Mouse (Mus musculus) thymus, postnatal 0 days (tissue): ENCODE measurements around the gene Sav1. TPM values are rescaled to one million over a fixed set of nuclear protein-coding genes. Genes with fewer than 3 reads are reported as not detected.

ENCODE experiments used
- DNase-seq: peaks from one replicate; pipeline ENCODE4 v3.0.0-alpha.2; 2015; ENCODE audit warnings: low spot score
- polyA plus RNA-seq: library from polyadenylated mRNA; unstranded; fragments of >200 nt; fragmentation: Nextera tagmentation; extraction: Ambion mirVana; gene quantifications from 2 replicates; pipeline ENCODE4 v1.2.1, GENCODE M21; 2015

Gene Sav1
- polyA plus RNA-seq: 5.1 and 5.5 TPM in 2 replicates

GRCm38 (mm10) chr12:69986786-69987497 is at the start of gene Sav1:
Gene Sav1 (minus strand): TSS chr12:69987002.
- peak; percentile 50 for DNase-seq

- DNase-seq: no peak
Observed at GRCm38 (mm10) chr12:70026233-70026632, 39.4 kb upstream of the Sav1 start.

DNA sequence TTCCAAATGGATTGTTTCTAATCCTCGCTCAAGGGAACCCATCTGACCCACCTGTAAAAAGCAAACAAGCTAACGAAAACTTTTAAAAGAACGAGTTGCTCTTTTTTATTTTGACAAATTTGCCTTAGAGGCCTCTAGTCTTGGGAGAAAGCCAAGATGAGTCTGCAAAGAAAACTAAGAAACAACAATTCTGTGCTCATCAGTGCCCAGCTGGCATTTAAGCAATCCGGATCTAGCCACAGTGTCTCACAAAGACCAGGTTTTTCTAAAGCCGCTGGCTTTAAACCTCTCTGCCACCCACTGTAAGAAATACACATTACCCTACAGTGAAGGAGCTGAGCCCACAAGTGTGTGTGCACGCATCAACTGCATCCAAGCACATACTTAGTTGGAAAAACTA is 38.6 kb upstream of the Sav1 start:
- DNase-seq: no peak

GRCm38 (mm10) chr12:70023580-70023979 is 36.8 kb upstream of the Sav1 start:
- no peak for DNase-seq

DNA sequence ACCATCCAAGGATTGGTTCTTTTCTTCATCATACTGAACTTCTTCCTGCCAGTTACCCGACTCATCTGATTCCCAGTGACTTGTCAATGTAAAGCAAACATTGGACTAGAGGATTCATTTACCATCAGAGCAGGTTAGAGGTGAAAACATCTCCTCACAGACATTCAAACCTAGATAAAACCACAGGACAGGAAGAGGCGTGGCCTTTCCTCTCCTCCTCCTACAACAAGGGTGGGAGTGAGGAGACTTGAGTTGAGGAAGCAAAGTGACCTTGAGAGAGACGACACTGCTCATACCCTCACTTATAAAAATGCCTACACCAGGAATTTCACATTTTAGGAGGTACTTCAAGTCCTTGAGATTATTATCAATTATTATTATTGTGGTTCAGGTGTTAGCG is 31.4 kb upstream of the Sav1 start:
- DNase-seq: peak; percentile 54

DNA sequence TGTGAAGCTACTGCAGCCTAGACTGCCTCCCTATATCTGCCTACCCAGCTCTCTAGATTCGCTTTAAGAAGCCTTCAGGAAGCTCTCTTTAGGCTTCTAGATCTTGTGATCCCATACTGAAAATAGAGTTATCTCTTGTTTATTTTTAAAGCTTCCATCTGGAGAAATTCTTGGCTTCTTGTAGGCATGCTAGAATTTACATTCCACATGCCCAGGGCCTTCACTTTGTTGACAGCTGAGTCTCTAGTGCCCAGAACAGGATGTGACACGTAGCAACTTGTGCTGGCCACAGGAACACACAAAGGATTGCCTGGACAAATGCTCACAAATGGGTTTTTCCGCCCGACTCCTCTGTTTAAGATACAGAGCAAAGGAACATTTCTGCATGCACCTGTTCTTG is 29.1 kb upstream of the Sav1 start:
- no peak for DNase-seq

DNA sequence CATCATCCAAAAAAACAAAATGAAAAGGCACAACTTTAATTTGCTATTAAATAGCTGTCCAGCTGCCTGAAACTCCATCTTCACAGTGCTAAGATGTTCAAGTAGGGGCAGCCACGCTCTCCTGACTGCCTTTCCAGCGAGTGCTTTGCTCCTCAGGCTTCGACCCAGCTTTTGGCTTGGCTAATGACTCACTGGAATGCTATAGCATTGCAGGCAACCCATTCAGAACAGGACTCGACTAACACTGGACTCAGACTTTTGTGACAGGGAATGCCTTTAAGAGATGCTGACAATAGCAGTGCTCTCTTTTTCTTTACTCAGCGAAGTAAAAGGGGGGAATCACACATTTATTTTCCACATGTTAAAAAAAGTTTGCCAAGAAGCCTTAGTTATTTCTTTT is 24.9 kb upstream of the Sav1 start:
- DNase-seq: no peak

DNA sequence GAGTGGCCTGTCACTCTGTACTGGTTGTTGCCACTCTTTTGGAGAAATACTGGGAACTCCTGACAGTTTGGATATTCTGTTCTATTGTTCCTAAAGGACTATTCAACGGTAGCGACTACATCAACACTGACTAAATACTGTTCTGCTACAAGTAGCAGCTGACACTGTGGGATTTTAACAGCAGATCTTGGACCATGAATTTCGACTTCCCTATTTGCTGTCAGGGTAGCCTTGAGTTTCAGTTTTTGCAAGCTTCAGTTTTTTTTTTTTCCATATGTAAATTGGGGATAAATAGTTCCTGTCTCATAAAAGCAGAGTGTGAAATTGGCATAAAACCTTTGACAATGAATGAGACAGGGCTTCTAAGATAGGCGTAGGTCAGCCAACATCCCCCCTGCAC is 23.6 kb upstream of the Sav1 start:
- no peak for DNase-seq

- no peak for DNase-seq
Observed at GRCm38 (mm10) chr12:70005103-70005502, 18.3 kb upstream of the Sav1 start.

DNA sequence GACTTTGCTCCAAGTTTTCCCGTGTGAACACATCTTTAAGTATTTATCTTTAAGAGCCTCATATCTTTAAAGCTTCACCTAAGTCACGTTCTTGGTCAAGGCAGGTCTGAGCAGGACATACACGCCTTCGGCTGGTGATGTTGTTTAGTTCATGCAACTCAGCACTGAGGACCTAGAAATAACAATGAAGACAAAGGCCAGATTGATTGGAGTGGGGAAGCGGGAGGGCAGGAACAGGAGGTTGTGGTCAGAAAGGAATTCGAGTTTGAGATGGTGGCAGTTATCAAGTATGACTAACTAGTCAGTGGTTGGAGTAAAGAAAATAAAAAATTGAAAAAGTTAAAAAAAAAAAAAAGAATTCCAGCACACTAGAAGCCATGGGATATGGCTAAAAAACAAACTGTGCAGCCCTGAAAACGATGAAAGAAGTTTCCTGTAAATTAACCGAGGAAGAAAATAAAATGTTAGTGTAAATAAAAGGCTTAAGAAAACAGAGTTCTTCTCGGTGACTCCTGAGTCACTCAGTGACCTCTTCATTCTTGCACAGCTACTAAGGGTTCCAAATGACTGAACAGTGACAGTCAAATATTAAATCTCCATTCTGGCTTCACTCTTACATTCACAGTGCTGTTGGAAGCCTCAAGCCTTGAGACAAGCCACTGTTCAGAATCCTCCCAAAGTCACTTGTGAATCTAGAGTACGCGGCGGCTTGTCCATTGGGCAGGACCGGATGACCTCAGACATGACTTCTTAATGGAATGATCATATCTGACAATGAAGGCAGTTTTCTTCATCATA is 11.6 kb upstream of the Sav1 start:
- no peak for DNase-seq

DNA sequence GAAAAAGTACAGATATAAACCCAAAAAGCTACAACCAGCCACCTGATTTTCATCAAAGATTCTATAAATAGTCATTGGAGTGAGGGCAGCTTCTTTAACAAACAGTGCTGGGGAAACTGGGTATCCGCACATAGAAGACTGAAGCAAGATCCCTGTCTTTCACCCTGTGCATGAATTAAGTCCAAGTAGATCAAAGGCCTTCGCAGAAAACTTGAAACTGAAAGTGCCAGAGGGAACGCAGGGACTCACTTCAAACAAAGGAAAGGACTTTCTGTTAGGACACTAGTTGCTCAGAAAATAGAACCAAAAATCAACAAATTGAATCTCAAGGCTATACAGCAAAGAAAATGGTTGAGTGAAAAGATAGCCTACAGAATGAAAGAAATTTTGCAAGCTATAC is 8.6 kb upstream of the Sav1 start:
- no peak for DNase-seq

- DNase-seq: peak; percentile 30
Observed at GRCm38 (mm10) chr12:69986241-69986762, 500 bp downstream of the Sav1 start.

DNA sequence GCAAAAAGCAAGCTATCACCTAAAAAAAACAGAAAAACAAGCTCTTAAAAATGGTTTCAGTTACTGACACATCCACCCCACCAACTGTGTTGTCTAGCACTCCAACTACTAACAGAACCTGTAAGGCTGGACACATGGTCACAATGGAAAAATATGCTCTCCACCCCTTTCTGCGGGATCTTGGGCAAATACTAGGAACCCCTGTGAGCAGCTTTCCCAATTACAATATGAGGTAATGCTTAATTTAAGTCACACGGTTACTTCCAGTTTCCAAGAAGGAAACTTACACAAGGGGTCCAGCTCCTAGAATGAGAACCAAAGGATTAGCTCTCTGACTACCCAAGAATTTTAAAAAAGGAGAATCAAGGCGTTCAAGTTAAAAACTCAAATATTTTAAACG is 1.3 kb downstream of the Sav1 start:
- DNase-seq: no peak

GRCm38 (mm10) chr12:69982874-69983273 is 3.9 kb downstream of the Sav1 start:
- DNase-seq: peak; percentile 55

DNA sequence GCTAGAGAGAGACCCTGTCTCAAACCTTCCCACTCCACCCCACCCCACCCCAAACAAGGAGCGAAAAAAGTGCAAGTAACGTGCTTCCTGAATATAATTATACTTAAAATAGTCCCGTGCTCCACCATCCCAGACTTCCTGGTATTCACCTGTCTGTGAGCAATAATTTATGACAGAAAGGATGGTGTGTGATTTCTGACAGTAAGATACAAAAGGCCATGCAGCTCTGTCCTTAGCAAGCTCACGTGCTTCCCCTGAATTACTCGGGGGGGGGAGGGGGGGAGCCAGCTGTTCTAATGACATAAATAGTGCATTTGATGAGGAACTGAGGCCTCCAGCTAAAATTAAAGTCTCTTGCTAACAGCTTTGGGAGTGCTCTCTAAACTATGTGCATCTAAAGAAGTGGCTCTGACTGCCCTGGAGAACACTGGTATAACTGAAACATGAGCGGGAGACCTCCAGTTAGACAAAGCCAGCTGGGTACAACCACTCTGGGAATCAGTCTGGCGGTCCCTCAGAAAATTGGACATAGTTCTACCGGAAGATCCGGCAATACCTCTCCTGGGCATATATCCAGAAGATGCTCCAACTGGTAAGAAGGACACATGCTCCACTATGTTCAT is 9.3 kb downstream of the Sav1 start:
- DNase-seq: no peak

DNA sequence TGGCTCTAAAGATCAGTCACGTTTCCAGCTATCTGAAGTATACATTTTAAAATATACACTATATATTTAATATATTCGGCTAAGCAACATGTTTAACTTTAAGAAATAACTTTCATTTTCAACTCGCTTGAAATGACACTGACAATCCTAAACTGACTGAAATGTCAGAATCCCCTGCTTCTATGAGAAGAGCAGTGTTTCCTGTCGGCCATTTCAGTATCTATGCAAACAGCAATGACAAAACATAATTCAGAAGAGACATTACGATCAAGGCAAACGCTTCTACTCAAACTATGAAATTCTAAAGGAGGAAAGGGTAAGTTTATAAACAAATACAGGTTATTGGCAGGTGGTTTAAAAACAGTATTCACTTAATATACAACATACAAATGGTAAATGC is 10.1 kb downstream of the Sav1 start:
- no peak for DNase-seq

DNA sequence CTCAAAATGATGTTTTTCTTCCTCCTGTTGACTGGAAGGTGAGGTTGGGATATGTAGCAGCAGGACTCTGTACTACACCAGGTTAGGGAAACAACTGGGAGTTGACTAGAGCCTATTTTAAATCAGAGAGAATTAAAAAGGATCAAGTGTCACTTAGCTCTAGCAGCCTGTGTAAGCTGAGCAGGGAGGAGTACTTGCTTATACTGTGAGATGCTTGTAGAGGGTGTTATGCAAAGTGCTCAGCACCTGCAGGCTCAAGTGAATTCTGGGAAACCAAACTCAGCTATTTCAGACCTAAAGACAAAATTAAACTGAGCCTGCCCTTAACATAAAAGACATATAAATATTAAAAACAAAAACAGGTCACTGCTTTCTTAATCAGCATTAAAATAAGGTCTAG is 13.1 kb downstream of the Sav1 start:
- no peak for DNase-seq

DNA sequence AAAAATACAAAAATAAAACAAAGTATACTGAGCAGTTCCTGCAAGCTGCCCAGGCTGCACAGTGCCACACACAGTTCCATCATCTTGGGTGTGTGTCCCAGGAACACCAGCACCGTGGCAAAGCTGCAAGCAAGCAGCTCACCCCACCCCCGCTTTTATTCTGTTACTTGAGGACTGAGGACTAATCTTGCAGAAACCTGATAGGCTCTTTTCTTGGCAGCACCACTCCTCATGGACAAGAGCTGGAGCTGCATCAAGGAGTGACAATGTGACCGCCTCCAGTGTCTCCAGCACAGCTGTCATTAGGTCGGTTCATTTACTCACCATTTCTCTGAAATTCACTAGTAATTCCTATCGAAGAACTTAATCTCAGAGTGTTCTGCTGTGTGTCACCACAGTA is 18.6 kb downstream of the Sav1 start:
- no peak for DNase-seq

DNA sequence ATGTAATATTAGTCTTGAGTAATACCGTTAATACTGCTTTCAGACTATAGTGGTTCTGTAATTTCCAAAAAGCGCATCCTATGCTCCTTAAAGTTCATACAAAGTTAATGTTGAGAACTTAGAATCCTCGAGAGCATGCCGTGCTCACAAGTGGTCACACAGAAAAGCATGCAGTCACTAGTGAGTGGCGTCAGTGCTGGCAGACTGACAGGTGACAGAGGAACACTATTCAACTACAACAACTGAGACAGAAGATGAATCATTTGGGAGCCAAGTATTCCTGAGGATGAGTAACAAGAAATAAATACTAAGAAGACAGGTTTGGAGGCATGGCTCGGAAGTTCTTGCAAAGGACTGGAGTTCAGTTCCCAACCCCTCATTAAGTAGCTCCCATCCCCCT is 19.7 kb downstream of the Sav1 start:
- DNase-seq: no peak

DNA sequence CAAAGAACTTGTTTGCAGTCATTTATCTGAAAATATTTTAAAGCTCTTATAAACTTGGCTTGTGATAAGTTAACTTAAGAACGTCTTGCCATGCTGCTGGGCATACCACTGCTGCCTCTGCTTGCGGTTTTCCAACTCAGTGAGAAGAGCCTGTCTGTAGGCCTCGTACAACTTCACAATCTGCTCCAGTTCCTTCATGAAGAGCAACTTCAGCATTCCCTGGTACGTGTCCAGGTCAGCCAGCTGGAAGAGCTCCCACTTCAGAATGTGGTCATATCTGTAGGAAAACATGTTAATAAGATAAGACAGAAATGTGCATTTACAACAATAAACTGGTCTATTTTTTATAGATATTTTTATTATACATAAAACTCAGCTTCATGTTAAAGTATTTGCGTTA is 20.7 kb downstream of the Sav1 start:
- no peak for DNase-seq

DNA sequence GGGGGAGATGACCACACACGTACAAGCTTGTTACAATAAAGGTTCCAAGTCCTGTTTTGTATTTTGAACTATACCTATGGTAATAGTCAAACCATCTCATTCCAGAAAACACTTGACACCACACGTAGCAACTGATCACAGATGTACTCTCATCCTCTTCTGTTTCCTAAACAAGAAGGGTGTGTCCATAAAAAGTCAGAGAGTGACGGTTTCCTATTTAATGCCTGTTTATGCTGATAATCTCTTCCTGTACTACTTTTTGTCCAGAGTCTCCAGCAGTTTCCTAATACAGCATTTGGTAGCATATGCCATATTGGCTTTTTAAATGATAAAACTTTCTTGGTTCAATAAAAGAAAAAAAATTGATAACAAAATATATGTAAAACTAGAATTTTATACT is 21.2 kb downstream of the Sav1 start:
- DNase-seq: no peak

- peak; percentile 57 for DNase-seq
Observed at GRCm38 (mm10) chr12:69963141-69963540, 23.7 kb downstream of the Sav1 start.
